Mouse (Mus musculus) myocyte (in vitro differentiated cells): ENCODE results near the gene Dync1li1. TPM values are rescaled to one million over a fixed set of nuclear protein-coding genes. Genes with fewer than 3 reads are reported as not detected.

Experiments used
- H3K27me3 ChIP-seq: one replicate; pipeline ENCODE4 v1.6.1; 2011; ENCODE audit not compliant: control insufficient read depth, insufficient read depth, insufficient read length
- H3K36me3 ChIP-seq: one replicate; pipeline ENCODE4 v1.6.1; 2011; ENCODE audit not compliant: control insufficient read depth, insufficient read depth
- H3K4me2 ChIP-seq: one replicate; pipeline ENCODE4 v1.6.1; 2011; ENCODE audit warnings: low read depth, control low read depth
- H3K4me3 ChIP-seq: one replicate; pipeline ENCODE4 v1.5.1; 2011; ENCODE audit warnings: mild to moderate bottlenecking, control low read depth, moderate library complexity
- H3K79me2 ChIP-seq: one replicate; pipeline ENCODE4 v1.6.1; 2011; ENCODE audit not compliant: control insufficient read depth, insufficient read depth
- H3ac ChIP-seq: one replicate; pipeline ENCODE4 v1.6.1; 2011; ENCODE audit not compliant: control insufficient read depth, insufficient read length
- CEBPB ChIP-seq: IDR thresholded peaks from 2 replicates; pipeline ENCODE4 v1.6.1; 2011; ENCODE audit warnings: mild to moderate bottlenecking, moderate library complexity; ENCODE audit not compliant: poor library complexity, insufficient read depth, severe bottlenecking
- E2F4 ChIP-seq: IDR thresholded peaks from one replicate; pipeline ENCODE4 v1.6.1; 2011; ENCODE audit warnings: mild to moderate bottlenecking, control low read depth, moderate library complexity; ENCODE audit not compliant: insufficient read depth
- MAX ChIP-seq: IDR thresholded peaks from one replicate; pipeline ENCODE4 v1.6.1; 2011; ENCODE audit warnings: low read depth, mild to moderate bottlenecking, control low read depth
- MYOD1 ChIP-seq, 3 experiments: IDR thresholded peaks; one replicate each; pipeline ENCODE4 v1.6.1; 2011; ENCODE audit warnings: control low read depth in 2 of 3, low read depth in 2 of 3, mild to moderate bottlenecking in 2 of 3, moderate library complexity in 1 of 3; ENCODE audit not compliant: insufficient read length in 2 of 3, control insufficient read depth in 1 of 3
- MYOG ChIP-seq, 3 experiments: IDR thresholded peaks; one replicate each; pipeline ENCODE4 v1.6.1; 2011; ENCODE audit warnings: control low read depth in 2 of 3, low read depth in 2 of 3, mild to moderate bottlenecking in 2 of 3; ENCODE audit not compliant: insufficient read length in 2 of 3, control insufficient read depth in 1 of 3, insufficient read depth in 1 of 3
- POLR2A ChIP-seq: IDR thresholded peaks from one replicate; pipeline ENCODE4 v1.6.1; 2011; ENCODE audit warnings: low read depth, mild to moderate bottlenecking, control low read depth, moderate library complexity; ENCODE audit not compliant: insufficient read length
- POLR2AphosphoS2 ChIP-seq: IDR thresholded peaks from one replicate; pipeline ENCODE4 v1.6.1; 2011; ENCODE audit warnings: low read depth, control low read depth; ENCODE audit not compliant: insufficient read length
- REST ChIP-seq: IDR thresholded peaks from one replicate; pipeline ENCODE4 v1.6.1; 2011; ENCODE audit warnings: mild to moderate bottlenecking, control low read depth, moderate library complexity; ENCODE audit not compliant: insufficient read depth, insufficient read length
- SRF ChIP-seq: IDR thresholded peaks from one replicate; pipeline ENCODE4 v1.6.1; 2011; ENCODE audit warnings: low read depth; ENCODE audit not compliant: control insufficient read depth, insufficient read length
- TCF12 ChIP-seq: IDR thresholded peaks from one replicate; pipeline ENCODE4 v1.6.1; 2011; ENCODE audit warnings: mild to moderate bottlenecking, control low read depth; ENCODE audit not compliant: poor library complexity, insufficient read depth, severe bottlenecking
- TCF3 ChIP-seq: IDR thresholded peaks from one replicate; pipeline ENCODE4 v1.6.1; 2011; ENCODE audit warnings: low read depth, control low read depth; ENCODE audit not compliant: insufficient read length
- USF1 ChIP-seq: IDR thresholded peaks from one replicate; pipeline ENCODE4 v1.6.1; 2011; ENCODE audit warnings: low read depth, mild to moderate bottlenecking, control low read depth, moderate library complexity
- polyA plus RNA-seq: library from polyadenylated mRNA; unstranded; fragments of >200 nt; fragmentation: generic; extraction: Trizol; gene quantifications from one replicate; pipeline ENCODE4 v1.2.1, GENCODE M21; 2012; ENCODE audit warnings: missing spikeins

The Dync1li1 gene
- polyA plus RNA-seq, 1 experiment = 70.9 TPM

GRCm38 (mm10) chr9:114666858-114667257, 21.7 kb upstream of the Dync1li1 start:
- Histone ChIP-seq H3K36me3 (no peaks in the 10 kb centered on the region), H3K79me2 (no peaks in the 10 kb centered on the region), H3K4me3 (no peak overlapping the region), H3K4me2 (no peak overlapping the region), H3ac (no peak overlapping the region), H3K27me3 (no peaks in the 10 kb centered on the region)
- TF ChIP-seq MYOD1 (IDR thresholded peaks at IDR 0.05; ENCODE audit: control insufficient read depth in 1 of 3, insufficient read length in 2 of 3, low read depth in 2 of 3) (no peak), POLR2A (no peak), E2F4 (no peak), MAX (no peak), SRF (no peak), REST (no peak), POLR2AphosphoS2 (no peak), CEBPB (no peak), TCF3 (no peak), USF1 (no peak), MYOG (IDR thresholded peaks at IDR 0.05; ENCODE audit: control insufficient read depth in 1 of 3, insufficient read depth in 1 of 3, insufficient read length in 2 of 3, low read depth in 2 of 3) (no peak), TCF12 (no peak)

DNA sequence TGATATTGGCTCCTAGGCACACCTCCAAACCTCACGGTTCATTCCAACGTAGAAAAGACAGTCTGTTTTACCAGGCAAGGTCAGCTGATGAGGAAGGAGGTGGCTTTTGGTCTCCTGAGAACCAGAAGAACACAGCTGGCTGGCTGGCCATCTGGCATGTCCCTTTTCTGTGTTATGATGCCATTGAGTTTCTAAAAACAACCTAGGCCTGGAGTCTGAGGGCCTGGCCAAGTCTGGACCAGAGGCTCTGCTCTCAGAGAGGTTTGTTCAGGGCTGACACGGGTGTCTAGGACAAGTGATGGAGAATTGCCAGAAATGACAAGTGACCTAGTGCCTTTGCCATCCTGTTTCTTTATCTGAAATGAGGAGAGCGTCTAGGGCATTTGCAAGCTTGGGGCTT, 20.5 kb upstream of the Dync1li1 start:
- Histone ChIP-seq H3K36me3 (no peaks in the 10 kb centered on the region), H3K79me2 (no peaks in the 10 kb centered on the region), H3K27me3 (no peaks in the 10 kb centered on the region), H3K4me2 (no peak overlapping the region), H3K4me3 (no peak overlapping the region), H3ac (no peak overlapping the region)
- peak in 2 of 3 experiments; percentile 6 to 78 for TF ChIP-seq MYOG (IDR thresholded peaks at IDR 0.05; ENCODE audit: control insufficient read depth in 1 of 3, insufficient read depth in 1 of 3, insufficient read length in 2 of 3, low read depth in 2 of 3)
- no peak for TF ChIP-seq MAX
- peak in 1 of 3 experiments; percentile 49 for TF ChIP-seq MYOD1 (IDR thresholded peaks at IDR 0.05; ENCODE audit: control insufficient read depth in 1 of 3, insufficient read length in 2 of 3, low read depth in 2 of 3)

DNA sequence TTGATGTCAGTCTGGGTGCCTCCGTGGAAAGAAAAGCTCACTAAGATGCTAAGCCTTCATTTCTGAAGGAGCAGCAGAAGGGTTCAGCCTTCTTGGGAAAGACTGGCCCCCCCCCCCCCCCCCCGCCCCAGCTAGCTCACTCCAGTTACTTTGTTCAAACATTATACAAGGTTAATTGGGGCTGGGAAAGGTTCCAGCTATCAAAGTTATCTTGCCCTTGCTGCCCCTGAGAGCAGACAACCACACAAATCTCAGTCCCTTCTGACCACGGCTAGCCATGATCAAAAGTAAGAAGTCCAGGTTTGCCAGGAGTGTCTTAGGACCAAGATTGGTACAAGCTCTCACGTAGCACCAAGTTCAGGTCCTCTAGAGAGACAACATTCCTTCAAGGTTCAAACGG, 19.6 kb upstream of the Dync1li1 start:
- no peak overlapping the region for H3ac ChIP-seq
- no peaks in the 10 kb centered on the region for H3K36me3 ChIP-seq
- H3K27me3 ChIP-seq = no peaks in the 10 kb centered on the region
- H3K4me2 ChIP-seq = no peak overlapping the region
- H3K4me3 ChIP-seq = no peak overlapping the region
- no peak for TF ChIP-seq SRF
- no peak for TF ChIP-seq USF1
- no peak for TF ChIP-seq MYOG (IDR thresholded peaks at IDR 0.05; ENCODE audit: control insufficient read depth in 1 of 3, insufficient read depth in 1 of 3, insufficient read length in 2 of 3, low read depth in 2 of 3)
- TF ChIP-seq E2F4 = no peak
- TF ChIP-seq CEBPB = no peak
- TF ChIP-seq REST = no peak
- TF ChIP-seq POLR2AphosphoS2 = no peak
- no peak for TF ChIP-seq MAX
- no peak for TF ChIP-seq MYOD1 (IDR thresholded peaks at IDR 0.05; ENCODE audit: control insufficient read depth in 1 of 3, insufficient read length in 2 of 3, low read depth in 2 of 3)
- no peak for TF ChIP-seq TCF3
- no peak for TF ChIP-seq TCF12
- TF ChIP-seq POLR2A = no peak
- H3K79me2 ChIP-seq = no peaks in the 10 kb centered on the region

GRCm38 (mm10) chr9:114671946-114672345, 16.6 kb upstream of the Dync1li1 start:
- no peak overlapping the region for H3ac ChIP-seq
- no peak overlapping the region for H3K4me3 ChIP-seq
- no peaks in the 10 kb centered on the region for H3K79me2 ChIP-seq
- no peak for TF ChIP-seq CEBPB
- TF ChIP-seq MYOG (IDR thresholded peaks at IDR 0.05; ENCODE audit: control insufficient read depth in 1 of 3, insufficient read depth in 1 of 3, insufficient read length in 2 of 3, low read depth in 2 of 3) = no peak
- no peaks in the 10 kb centered on the region for H3K27me3 ChIP-seq
- no peak overlapping the region for H3K4me2 ChIP-seq
- H3K36me3 ChIP-seq = no peaks in the 10 kb centered on the region

- Histone ChIP-seq H3K27me3 (no peaks in the 10 kb centered on the region), H3K4me3 (no peak overlapping the region), H3K36me3 (no peaks in the 10 kb centered on the region), H3K79me2 (no peaks in the 10 kb centered on the region), H3K4me2 (peak overlapping the region; percentile 65), H3ac (no peak overlapping the region)
- TF ChIP-seq USF1 (no peak), SRF (no peak), MYOD1 (IDR thresholded peaks at IDR 0.05; ENCODE audit: control insufficient read depth in 1 of 3, insufficient read length in 2 of 3, low read depth in 2 of 3) (peak in 1 of 3 experiments; percentile 13), CEBPB (peak; percentile 95), MAX (no peak), E2F4 (no peak), TCF12 (no peak), TCF3 (no peak), POLR2A (peak; percentile 27), MYOG (IDR thresholded peaks at IDR 0.05; ENCODE audit: control insufficient read depth in 1 of 3, insufficient read depth in 1 of 3, insufficient read length in 2 of 3, low read depth in 2 of 3) (peak in 1 of 3 experiments; percentile 26), POLR2AphosphoS2 (no peak), REST (no peak)
Measured at GRCm38 (mm10) chr9:114672703-114673561, 15.7 kb upstream of the Dync1li1 start.
